Mouse (Mus musculus) midbrain, embryonic 14.5 days (tissue): ENCODE measurements at regions not wholly inside any gene's neighbourhood (a gene's known extent, or its start where the extent isn't known, plus 50 kb on each side); places are given as distances from the start of the nearest gene placed in this dataset.
A peak's percentile ranks its signal among the peaks of the same experiment; 100 is the strongest.

ENCODE experiments used
- ATAC-seq: fragments of 200-750 bp; cut with Nextera tagmentation; 2 replicates; pipeline ENCODE4 v1.8.0; 2017; ENCODE audit warnings: moderate number of reproducible peaks, moderate library complexity; ENCODE audit not compliant: low FRiP score, low TSS enrichment
- DNase-seq: peaks from one replicate; pipeline ENCODE4 v3.0.0-alpha.2; 2015
- H3K27ac ChIP-seq: fragments of 300-500 bp; sonication (generic); replicated peaks from 2 replicates; pipeline ENCODE4 v1.5.1; 2014; ENCODE audit warnings: mild to moderate bottlenecking, low read depth, low read length, moderate library complexity
- H3K27me3 ChIP-seq: fragments of 300-500 bp; sonication (generic); 2 replicates; pipeline ENCODE4 v1.6.1; 2014; ENCODE audit warnings: low read length, control low read depth, mixed read lengths; ENCODE audit not compliant: control insufficient read depth, insufficient read depth
- H3K36me3 ChIP-seq: fragments of 300-500 bp; sonication (generic); 2 replicates; pipeline ENCODE4 v1.6.1; 2014; ENCODE audit warnings: low read length, control low read depth; ENCODE audit not compliant: control insufficient read depth, insufficient read depth
- H3K4me1 ChIP-seq: fragments of 300-500 bp; sonication (generic); 2 replicates; pipeline ENCODE4 v1.6.1; 2014; ENCODE audit warnings: mild to moderate bottlenecking, antibody characterized with exemption, low read length, control low read depth; ENCODE audit not compliant: control insufficient read depth, insufficient read depth
- H3K4me2 ChIP-seq: fragments of 300-500 bp; sonication (generic); 2 replicates; pipeline ENCODE4 v1.6.1; 2014; ENCODE audit warnings: mild to moderate bottlenecking, low read length, moderate library complexity
- H3K4me3 ChIP-seq: fragments of 300-500 bp; sonication (generic); replicated peaks from 2 replicates; pipeline ENCODE4 v1.5.1; 2014; ENCODE audit warnings: low read depth, low read length
- H3K9ac ChIP-seq: fragments of 300-500 bp; sonication (generic); replicated peaks from 2 replicates; pipeline ENCODE4 v1.6.1; 2014; ENCODE audit warnings: mild to moderate bottlenecking, low read length, moderate library complexity
- H3K9me3 ChIP-seq: fragments of 300-500 bp; sonication (generic); 2 replicates; pipeline ENCODE4 v1.6.1; 2016; ENCODE audit warnings: low read length, control low read depth, mixed read lengths; ENCODE audit not compliant: control insufficient read depth
- WGBS: fragments of 180-500 bp; shearing (Covaris S2); extraction: QIAGEN DNeasy Blood & Tissue Kit; methylation state at CpG from one replicate; pipeline ENCODE4 v1.1.7; 2014; 5-methylcytosine and 5-hydroxymethylcytosine counted together

DNA sequence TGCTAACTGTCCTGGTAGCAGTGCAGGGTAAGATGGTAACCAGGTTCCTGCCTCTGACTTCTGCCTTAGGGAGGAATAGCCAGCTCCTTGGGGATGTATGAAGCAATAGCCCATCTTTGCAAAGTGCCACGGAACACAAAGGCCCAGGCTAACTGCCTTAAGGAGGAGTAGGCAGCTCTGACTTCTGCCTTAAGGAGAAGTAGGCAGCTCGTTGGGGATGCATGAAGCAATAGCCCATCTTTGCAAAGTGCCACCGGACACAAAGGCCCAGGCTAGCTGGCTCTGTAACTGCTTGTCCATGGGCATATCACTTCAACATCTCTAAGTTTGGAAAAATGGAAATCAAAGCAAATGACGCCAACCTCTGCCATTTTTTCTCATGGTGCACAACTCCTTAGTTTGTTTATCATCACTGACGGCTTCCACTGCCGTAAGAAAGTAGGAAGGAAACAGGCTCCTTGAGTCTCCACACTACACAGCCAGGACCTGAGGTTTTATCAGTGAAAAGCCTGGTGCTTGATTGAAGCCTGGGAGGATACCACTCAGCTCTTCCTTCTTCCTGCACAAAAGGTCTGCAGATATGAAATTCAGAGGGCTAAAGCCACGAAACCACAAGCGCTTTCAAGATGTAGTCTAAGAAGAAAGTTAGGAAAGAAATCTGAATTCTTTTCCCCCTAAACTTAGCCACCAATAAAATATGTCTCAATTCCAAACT lies 74.4 kb upstream of the Lpp start:
- H3K9ac ChIP-seq = no peak overlapping the region
- no peaks in the 10 kb centered on the region for H3K36me3 ChIP-seq
- ATAC-seq (no peak), DNase-seq (no peak)
- no peak overlapping the region for H3K4me2 ChIP-seq
- no peaks in the 10 kb centered on the region for H3K9me3 ChIP-seq
- no peak overlapping the region for H3K4me3 ChIP-seq
- 90% methylated on average over 8 of the region's 8 CpGs for WGBS
- H3K27me3 ChIP-seq = no peaks in the 10 kb centered on the region
- H3K27ac ChIP-seq = no peak overlapping the region
- H3K4me1 ChIP-seq = no peaks in the 10 kb centered on the region

DNA sequence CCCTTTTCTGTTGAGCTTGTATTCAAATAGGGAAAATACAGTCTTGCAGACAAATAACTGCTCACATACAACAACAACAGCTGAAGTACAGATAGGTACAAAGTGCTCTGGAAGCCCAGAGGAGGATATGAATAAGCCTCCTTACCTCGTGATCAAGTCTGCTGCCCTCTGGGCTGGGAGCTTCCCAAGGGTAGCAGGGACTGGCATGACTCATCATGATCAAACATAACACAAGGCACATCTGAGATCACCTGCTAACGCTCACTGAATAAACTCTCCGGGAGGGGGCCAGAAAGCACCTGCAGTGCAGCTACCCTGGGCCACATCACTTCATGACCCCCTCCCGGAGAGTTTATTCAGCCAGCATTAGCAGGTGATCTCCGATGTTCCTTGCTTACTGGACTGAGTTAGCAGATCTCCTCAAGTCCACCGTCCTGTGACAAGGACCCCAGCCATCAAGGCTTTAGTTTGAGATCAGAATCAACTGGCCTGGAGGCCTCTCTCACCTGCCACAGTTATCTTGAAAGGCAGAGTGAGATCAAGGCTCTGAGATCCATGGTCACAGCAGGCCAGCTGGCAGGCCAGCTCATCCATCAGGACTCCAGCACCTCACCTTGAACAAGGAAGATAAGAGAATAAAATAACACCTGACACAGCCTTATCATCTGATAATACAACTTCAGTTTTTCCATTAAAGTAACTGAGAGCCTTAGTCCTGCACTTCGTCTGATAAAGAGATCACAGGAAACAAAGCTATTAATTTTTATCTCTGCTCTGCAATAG lies 79.6 kb upstream of the Lpp start:
- WGBS = 77% methylated on average over 7 of the region's 7 CpGs
- Histone ChIP-seq H3K27ac (no peak overlapping the region), H3K4me2 (no peak overlapping the region), H3K4me3 (no peak overlapping the region), H3K4me1 (no peaks in the 10 kb centered on the region), H3K27me3 (no peaks in the 10 kb centered on the region), H3K9me3 (no peaks in the 10 kb centered on the region), H3K9ac (no peak overlapping the region), H3K36me3 (no peaks in the 10 kb centered on the region)
- ATAC-seq (no peak), DNase-seq (no peak)

DNA sequence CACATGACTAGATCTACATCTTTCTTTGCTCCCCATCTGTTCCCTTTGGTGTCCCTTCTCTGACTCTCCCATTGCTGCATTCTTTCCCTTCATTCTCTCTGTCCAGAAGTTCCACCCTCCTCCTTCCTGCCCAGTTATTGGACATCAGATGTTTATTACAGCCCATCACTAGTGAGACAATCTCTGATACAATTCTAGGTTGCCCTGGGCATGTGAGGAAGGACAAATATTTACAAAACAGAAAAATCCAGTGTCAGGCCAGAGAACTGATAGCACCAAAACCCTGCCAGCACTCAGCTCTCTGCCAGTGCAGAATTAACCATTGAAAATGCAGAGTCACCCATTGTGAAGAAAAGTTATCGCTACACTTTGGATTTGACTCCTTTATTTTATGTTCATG lies 87.9 kb upstream of the Lpp start:
- Histone ChIP-seq H3K4me3 (no peak overlapping the region), H3K27ac (no peak overlapping the region), H3K4me2 (no peak overlapping the region), H3K4me1 (no peaks in the 10 kb centered on the region), H3K36me3 (no peaks in the 10 kb centered on the region), H3K27me3 (no peaks in the 10 kb centered on the region), H3K9me3 (no peaks in the 10 kb centered on the region), H3K9ac (no peak overlapping the region)
- ATAC-seq (no peak), DNase-seq (no peak)
- 96% methylated on average over 1 of the region's 1 CpGs for WGBS

DNA sequence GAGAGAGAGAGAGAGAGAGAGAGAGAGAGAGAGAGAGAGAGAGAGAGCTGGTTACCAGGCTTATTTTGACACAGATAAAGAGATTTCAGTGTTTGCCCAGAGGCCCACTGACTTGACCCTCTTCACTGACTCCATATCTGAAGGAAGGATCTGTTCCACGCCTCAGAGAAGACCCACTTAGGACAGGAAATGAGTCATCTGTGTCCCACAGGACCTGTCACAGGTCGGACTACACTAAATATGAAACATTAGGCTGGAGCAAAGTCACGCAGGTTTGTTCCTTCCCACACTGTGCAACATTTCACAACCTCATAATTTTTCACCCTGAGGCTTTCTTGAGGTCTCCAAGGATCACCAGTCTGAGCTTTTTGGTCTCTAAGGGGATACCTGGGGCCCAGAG lies 96.5 kb upstream of the Lpp start:
- Histone ChIP-seq H3K4me1 (no peaks in the 10 kb centered on the region), H3K27me3 (no peaks in the 10 kb centered on the region), H3K9ac (no peak overlapping the region), H3K4me3 (no peak overlapping the region), H3K36me3 (no peaks in the 10 kb centered on the region), H3K9me3 (no peaks in the 10 kb centered on the region), H3K4me2 (no peak overlapping the region), H3K27ac (no peak overlapping the region)
- 75% methylated on average over 3 of the region's 3 CpGs for WGBS
- no peak for DNase-seq
- no peak for ATAC-seq

DNA sequence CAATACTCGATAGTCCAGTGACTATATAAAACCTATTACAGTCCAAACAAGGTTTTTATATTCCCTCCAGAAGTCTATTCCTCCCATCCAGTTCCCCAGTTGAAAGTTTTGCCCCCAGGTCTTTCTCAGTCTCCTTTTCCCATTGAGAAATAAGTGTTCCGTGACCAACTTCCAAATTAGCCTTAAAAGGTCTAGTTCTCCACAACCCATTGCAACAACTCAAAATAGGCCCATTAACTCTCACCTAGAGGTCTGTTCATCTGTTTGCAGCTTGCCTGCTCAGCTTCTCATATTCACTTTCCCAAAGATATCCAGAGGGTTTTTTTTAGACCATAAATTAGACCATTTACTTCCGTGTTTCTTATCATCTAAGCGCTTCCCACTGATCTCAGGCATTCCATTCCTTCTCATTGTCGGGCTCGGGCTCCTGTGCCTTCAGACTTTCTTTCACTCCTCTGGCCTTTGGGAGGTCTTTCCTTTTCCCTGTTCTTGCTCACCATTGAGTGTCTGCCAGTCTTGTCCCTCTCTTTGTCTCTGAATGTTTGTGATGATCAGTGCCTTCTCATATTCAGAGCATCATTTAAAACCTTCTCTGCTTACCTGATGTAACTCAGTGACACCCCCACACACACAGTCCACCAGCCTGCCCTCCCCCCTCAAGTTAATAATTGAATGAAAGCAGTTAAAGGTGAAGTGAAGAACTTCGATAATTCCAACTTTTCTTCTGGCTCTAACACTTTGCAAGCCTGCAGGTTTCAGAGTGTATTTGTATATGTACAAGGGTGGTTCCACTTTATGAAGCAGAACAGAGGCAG lies 97.5 kb upstream of the Lpp start:
- no peaks in the 10 kb centered on the region for H3K9me3 ChIP-seq
- no peak overlapping the region for H3K27ac ChIP-seq
- no peak overlapping the region for H3K9ac ChIP-seq
- H3K4me1 ChIP-seq = no peaks in the 10 kb centered on the region
- DNase-seq (no peak), ATAC-seq (no peak)
- H3K4me3 ChIP-seq = no peak overlapping the region
- H3K27me3 ChIP-seq = no peaks in the 10 kb centered on the region
- no peaks in the 10 kb centered on the region for H3K36me3 ChIP-seq
- H3K4me2 ChIP-seq = no peak overlapping the region
- 84% methylated on average over 7 of the region's 7 CpGs for WGBS

DNA sequence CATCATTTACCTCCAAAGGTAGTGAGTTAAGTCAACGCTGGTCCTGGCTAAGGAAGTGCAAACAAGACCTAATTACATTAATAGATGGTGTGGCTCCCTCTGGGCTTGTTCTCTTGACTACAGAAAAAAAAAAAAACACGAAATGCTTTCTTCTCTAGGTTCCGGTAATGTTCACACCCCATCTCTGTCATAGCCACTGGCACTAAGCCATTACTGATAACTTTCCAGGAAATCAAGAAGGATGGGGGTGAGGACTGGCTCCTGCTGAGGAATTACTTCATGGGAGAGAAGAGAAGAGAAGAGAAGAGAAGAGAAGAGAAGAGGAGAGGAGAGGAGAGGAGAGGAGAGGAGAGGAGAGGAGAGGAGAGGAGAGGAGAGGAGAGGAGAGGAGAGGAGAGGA lies 109.1 kb upstream of the Lpp start:
- ATAC-seq (no peak), DNase-seq (no peak)
- no peaks in the 10 kb centered on the region for H3K4me1 ChIP-seq
- no peak overlapping the region for H3K27ac ChIP-seq
- no peak overlapping the region for H3K9ac ChIP-seq
- no peaks in the 10 kb centered on the region for H3K9me3 ChIP-seq
- H3K4me3 ChIP-seq = no peak overlapping the region
- H3K4me2 ChIP-seq = no peak overlapping the region
- no peaks in the 10 kb centered on the region for H3K27me3 ChIP-seq
- no peaks in the 10 kb centered on the region for H3K36me3 ChIP-seq
- WGBS = 75% methylated on average over 3 of the region's 3 CpGs

DNA sequence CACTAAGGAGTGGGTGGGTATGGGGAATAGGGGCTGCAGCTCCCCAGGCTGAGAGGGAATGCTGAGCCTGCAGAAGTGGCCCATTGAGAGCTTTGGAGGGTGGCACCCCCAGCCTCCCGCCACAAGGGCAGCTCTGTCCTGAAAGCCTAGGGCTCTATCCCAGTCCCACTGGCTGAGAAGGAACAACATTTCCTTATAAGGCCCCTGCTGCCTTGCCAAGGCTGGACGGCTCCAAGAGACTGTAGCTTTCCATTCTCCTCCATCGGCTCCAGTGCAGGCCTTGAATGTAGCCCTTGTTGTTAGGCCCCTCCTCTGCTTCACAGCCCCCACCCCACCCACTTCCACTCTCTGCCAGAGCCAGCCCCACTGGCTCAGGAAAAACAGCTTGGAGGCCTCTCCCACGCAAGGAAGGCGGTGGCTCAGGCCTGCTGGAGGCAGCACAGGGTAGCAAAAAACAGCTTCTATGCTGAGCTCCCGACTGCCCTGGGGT lies 111.1 kb upstream of the Lpp start:
- Histone ChIP-seq H3K9me3 (no peaks in the 10 kb centered on the region), H3K4me2 (no peak overlapping the region), H3K4me3 (no peak overlapping the region), H3K27me3 (no peaks in the 10 kb centered on the region), H3K27ac (no peak overlapping the region), H3K36me3 (no peaks in the 10 kb centered on the region), H3K9ac (no peak overlapping the region), H3K4me1 (no peaks in the 10 kb centered on the region)
- DNase-seq (peak; percentile 49), ATAC-seq (peak; percentile 78)
- WGBS = 26% methylated on average over 6 of the region's 6 CpGs

DNA sequence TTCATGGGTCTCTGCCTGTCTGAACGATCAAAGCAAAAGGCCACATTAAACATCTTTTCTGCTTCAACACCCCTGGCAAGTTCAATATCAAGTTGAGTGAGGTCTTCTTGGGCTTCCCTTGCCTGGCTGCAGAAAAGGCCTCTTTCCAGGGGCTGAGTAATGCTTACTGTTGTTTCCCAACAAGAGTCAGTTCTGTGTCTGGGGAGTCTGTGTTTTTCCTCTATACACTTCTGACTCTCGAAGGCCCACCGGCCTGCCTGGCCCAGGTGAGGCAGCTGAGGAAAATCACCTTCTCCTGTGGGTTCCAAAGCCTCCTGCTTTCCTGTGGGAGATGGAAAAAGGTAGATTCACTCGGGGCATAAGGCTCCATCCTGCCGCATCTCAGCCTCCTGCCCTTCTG lies 111.7 kb upstream of the Lpp start:
- no peak overlapping the region for H3K27ac ChIP-seq
- H3K9me3 ChIP-seq = no peaks in the 10 kb centered on the region
- DNase-seq (no peak), ATAC-seq (no peak)
- H3K4me1 ChIP-seq = no peaks in the 10 kb centered on the region
- no peak overlapping the region for H3K4me3 ChIP-seq
- 76% methylated on average over 5 of the region's 5 CpGs for WGBS
- no peak overlapping the region for H3K9ac ChIP-seq
- H3K36me3 ChIP-seq = no peaks in the 10 kb centered on the region
- H3K27me3 ChIP-seq = no peaks in the 10 kb centered on the region
- H3K4me2 ChIP-seq = no peak overlapping the region
